Mouse (Mus musculus): Measurements from ENCODE around the gene Pnma1.

- TF ChIP-seq CTCF (IDR thresholded peaks at IDR 0.05; ENCODE audit: low read depth, low read length): no peak
- TF ChIP-seq EP300 (IDR thresholded peaks at IDR 0.05; ENCODE audit: insufficient read depth, low read depth, low read length): no peak
- TF ChIP-seq POLR2A (IDR thresholded peaks at IDR 0.05; ENCODE audit: insufficient read depth, low read length): no peak
Observed at GRCm38 (mm10) chr12:84110814-84111213, 37.5 kb downstream of the Pnma1 start.
